Mouse (Mus musculus): ENCODE data around the gene Olfr15. TPM values are rescaled to one million over a fixed set of nuclear protein-coding genes. Genes with fewer than 3 reads are reported as not detected.

The Olfr15 gene
- not detected in 2 replicates for polyA plus RNA-seq (2021; fragmentation: Nextera tagmentation)
- long read RNA-seq, experiment 1 = 0 reads
- long read RNA-seq, experiment 2 = 0 reads

DNA sequence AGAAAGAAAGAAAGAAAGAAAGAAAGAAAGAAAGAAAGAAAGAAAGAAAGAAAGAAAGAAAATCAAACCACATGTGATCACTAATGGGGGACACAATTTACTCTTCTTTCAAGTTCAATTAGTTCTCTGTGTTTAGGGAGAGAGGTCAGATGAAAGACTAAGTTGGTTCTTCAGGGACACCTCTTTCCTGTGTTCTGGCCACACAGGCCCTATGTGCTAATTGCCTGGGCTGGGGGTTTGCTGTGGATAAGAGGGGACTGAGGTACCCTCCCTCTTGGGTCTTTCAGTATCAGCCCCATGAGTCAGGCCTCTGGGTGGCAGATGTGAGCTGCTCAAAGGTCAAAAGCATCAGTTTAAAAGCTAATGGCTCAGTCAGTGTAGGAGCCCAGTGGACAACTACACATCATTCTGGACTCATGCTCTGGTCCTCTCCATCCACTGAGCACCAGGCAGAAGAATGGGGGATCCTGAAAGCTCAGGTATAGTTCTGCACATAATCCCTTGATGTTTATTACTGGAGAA is at the start of gene Olfr15:
TSS of gene Olfr15 (plus strand) at position 291 of the 522 bp plus-strand sequence.

DNA sequence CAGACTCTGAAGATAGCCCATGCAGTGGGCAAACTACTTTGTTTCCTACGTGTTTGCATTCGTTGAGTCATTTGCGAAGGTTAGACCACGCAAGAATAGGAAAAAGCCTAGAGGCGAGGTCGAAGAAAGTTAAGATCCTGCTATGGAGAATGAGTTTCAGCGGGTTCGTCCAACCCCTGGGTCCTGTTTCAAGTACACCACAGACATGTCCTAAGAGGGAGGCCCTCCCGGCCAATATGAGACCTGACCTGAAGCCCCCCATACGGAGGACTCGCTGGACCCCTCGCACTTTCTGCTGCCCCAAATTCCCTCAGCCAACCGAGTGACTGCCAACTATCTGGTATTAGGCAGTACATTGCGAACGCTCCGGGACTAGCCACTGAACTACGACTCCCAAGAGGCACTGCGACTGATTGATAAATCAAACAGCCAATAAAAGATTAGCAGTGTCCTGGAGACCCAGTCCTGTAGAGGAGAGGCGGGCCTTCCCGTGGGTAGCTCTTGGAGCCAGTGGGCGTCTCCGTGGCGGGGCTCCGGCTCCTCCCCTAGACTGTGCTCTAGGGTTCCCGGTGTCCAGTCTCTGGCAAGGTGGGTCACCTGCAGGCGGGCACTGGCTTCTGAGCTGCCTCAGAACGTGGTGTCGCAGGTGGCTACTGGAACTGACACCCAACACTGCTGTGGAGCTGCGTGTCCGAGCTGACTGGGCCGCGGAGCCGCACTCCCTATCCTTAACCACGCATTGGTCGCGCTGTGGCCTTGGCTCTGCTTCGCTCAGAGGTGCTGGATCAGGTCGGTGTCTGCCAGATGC is 16.2 kb downstream of the Olfr15 start, which contains the start of gene Zfp174:
TSS of gene Zfp174 (plus strand) at position 558 of the 808 bp plus-strand sequence.

GRCm38 (mm10) chr16:3872216-3873047 is 41.8 kb downstream of the Olfr15 start, which contains the start of gene Naa60:
Gene Naa60 (plus strand): TSS chr16:3872375.

GRCm38 (mm10) chr16:3884201-3885064 is 53.8 kb downstream of the Olfr15 start, which contains the start of the genes Zfp597 and Gm20695:
Gene Zfp597 (minus strand): TSS chr16:3884561.
Gene Gm20695 (plus strand): TSS chr16:3884648.

Other genes starting within 250 kb of the Olfr15 start
- not detected in 2 replicates for gene Olfr161, start 239.8 kb upstream of the Olfr15 start, polyA plus RNA-seq (2021; fragmentation: Nextera tagmentation)
- gene Mefv, start 112.8 kb upstream of the Olfr15 start, polyA plus RNA-seq (2021; fragmentation: Nextera tagmentation) = not detected in 2 replicates
- gene Zfp263, start 86.8 kb upstream of the Olfr15 start, polyA plus RNA-seq (2021; fragmentation: Nextera tagmentation) = 4.6 and 5.3 TPM in 2 replicates
- gene Zfp174, start 16.4 kb downstream of the Olfr15 start, polyA plus RNA-seq (2021; fragmentation: Nextera tagmentation) = 0.92 and 1.4 TPM in 2 replicates
- 69.4 and 79.6 TPM in 2 replicates for gene Naa60, start 41.5 kb downstream of the Olfr15 start, polyA plus RNA-seq (2021; fragmentation: Nextera tagmentation)
- 4.1 and 4.3 TPM in 2 replicates for gene Zfp597, start 53.7 kb downstream of the Olfr15 start, polyA plus RNA-seq (2021; fragmentation: Nextera tagmentation)
- 14.4 and 14.7 TPM in 2 replicates for gene Gm20695, start 53.8 kb downstream of the Olfr15 start, polyA plus RNA-seq (2021; fragmentation: Nextera tagmentation)
- 6.3 and 8.7 TPM in 2 replicates for gene 1700037C18Rik, start 77.8 kb downstream of the Olfr15 start, polyA plus RNA-seq (2021; fragmentation: Nextera tagmentation)
- 23.4 and 25.7 TPM in 2 replicates for gene Cluap1, start 77.9 kb downstream of the Olfr15 start, polyA plus RNA-seq (2021; fragmentation: Nextera tagmentation)
- 0.19 and 0.23 TPM in 2 replicates for gene Nlrc3, start 145.8 kb downstream of the Olfr15 start, polyA plus RNA-seq (2021; fragmentation: Nextera tagmentation)
- 5.5 and 6.9 TPM in 2 replicates for gene Slx4, start 172.9 kb downstream of the Olfr15 start, polyA plus RNA-seq (2021; fragmentation: Nextera tagmentation)
- 1.0 TPM in 2 replicates for gene Dnase1, start 206.1 kb downstream of the Olfr15 start, polyA plus RNA-seq (2021; fragmentation: Nextera tagmentation)
- gene Trap1, start 246.9 kb downstream of the Olfr15 start, polyA plus RNA-seq (2021; fragmentation: Nextera tagmentation) = 28.3 and 30.5 TPM in 2 replicates

All from layer of hippocampus, adult 6 months (tissue).